Mouse (Mus musculus): ENCODE results near the gene Dcaf1. TPM values are rescaled to one million over a fixed set of nuclear protein-coding genes. Genes with fewer than 3 reads are reported as not detected.

The Dcaf1 gene
- polyA plus RNA-seq, 1 experiment from 2014 or later: 28.1 TPM

- Histone ChIP-seq H3K4me3 (peak overlapping the region; percentile 92), H3K27me3 (ENCODE audit: insufficient read depth, poor library complexity, severe bottlenecking) (no peaks in the 10 kb centered on the region), H3K36me3 (peaks cover 75% of the 10 kb centered on the region), H3K4me1 (peaks cover 49% of the 10 kb centered on the region), H3K27ac (no peak overlapping the region), H3K9me3 (no peaks in the 10 kb centered on the region)
- WGBS: 40% methylated on average over 16 of the region's 16 CpGs
- peak; percentile 75 for DNase-seq (ENCODE audit: low spot score)
Observed at GRCm38 (mm10) chr9:106884306-106884705, 62.6 kb downstream of the Dcaf1 start.

GRCm38 (mm10) chr9:106884996-106885900 lies 63.6 kb downstream of the Dcaf1 start:
- peak; percentile 77 for DNase-seq (ENCODE audit: low spot score)
- H3K36me3 ChIP-seq: peaks cover 75% of the 10 kb centered on the region
- peak overlapping the region; percentile 98 for H3K27ac ChIP-seq
- H3K27me3 ChIP-seq (ENCODE audit: insufficient read depth, poor library complexity, severe bottlenecking): no peaks in the 10 kb centered on the region
- WGBS: 22% methylated on average over 44 of the region's 44 CpGs
- H3K4me1 ChIP-seq: peaks cover 59% of the 10 kb centered on the region
- no peaks in the 10 kb centered on the region for H3K9me3 ChIP-seq
- H3K4me3 ChIP-seq: peak overlapping the region; percentile 92

GRCm38 (mm10) chr9:106885901-106886731 lies 64.4 kb downstream of the Dcaf1 start:
- under 1% methylated on average over 99 of the region's 107 CpGs for WGBS
- peaks cover 73% of the 10 kb centered on the region for H3K36me3 ChIP-seq

GRCm38 (mm10) chr9:106886828-106887702 lies 65.4 kb downstream of the Dcaf1 start, which contains the start of gene Rbm15b:
Gene Rbm15b (minus strand): TSS chr9:106887428.
- Histone ChIP-seq H3K4me1 (peaks cover 65% of the 10 kb centered on the region), H3K4me3 (peak within 1 kb of the TSS; percentile 92), H3K9me3 (no peaks in the 10 kb centered on the region), H3K27me3 (ENCODE audit: insufficient read depth, poor library complexity, severe bottlenecking) (no peaks in the 10 kb centered on the region), H3K27ac (peak within 1 kb of the TSS; percentile 98), H3K36me3 (peaks cover 63% of the 10 kb centered on the region)
- 2% methylated on average over 101 of the region's 101 CpGs for WGBS
- DNase-seq (ENCODE audit: low spot score): peak; percentile 99

More at GRCm38 (mm10) chr9:106885901-106886731, 64.4 kb downstream of the Dcaf1 start:
- H3K4me1 ChIP-seq: peaks cover 68% of the 10 kb centered on the region
- H3K4me3 ChIP-seq: peak overlapping the region; percentile 92
- no peaks in the 10 kb centered on the region for H3K9me3 ChIP-seq
- no peaks in the 10 kb centered on the region for H3K27me3 ChIP-seq (ENCODE audit: insufficient read depth, poor library complexity, severe bottlenecking)
- H3K27ac ChIP-seq: peak overlapping the region; percentile 98
- peak; percentile 82 for DNase-seq (ENCODE audit: low spot score)

GRCm38 (mm10) chr9:106888346-106888745 lies 66.7 kb downstream of the Dcaf1 start:
- Histone ChIP-seq H3K36me3 (peaks cover 50% of the 10 kb centered on the region), H3K4me1 (peaks cover 66% of the 10 kb centered on the region), H3K27me3 (ENCODE audit: insufficient read depth, poor library complexity, severe bottlenecking) (no peaks in the 10 kb centered on the region), H3K9me3 (no peaks in the 10 kb centered on the region), H3K27ac (no peak overlapping the region), H3K4me3 (no peak overlapping the region)
- WGBS: 94% methylated on average over 3 of the region's 3 CpGs
- DNase-seq (ENCODE audit: low spot score): no peak

GRCm38 (mm10) chr9:106889321-106889720 lies 67.6 kb downstream of the Dcaf1 start:
- peak; percentile 73 for DNase-seq (ENCODE audit: low spot score)
- Histone ChIP-seq H3K27ac (no peak overlapping the region), H3K4me1 (peaks cover 59% of the 10 kb centered on the region), H3K36me3 (peaks cover 42% of the 10 kb centered on the region), H3K4me3 (peak overlapping the region; percentile 19; the same call in 1 of the 2 replicates), H3K27me3 (ENCODE audit: insufficient read depth, poor library complexity, severe bottlenecking) (no peaks in the 10 kb centered on the region), H3K9me3 (no peaks in the 10 kb centered on the region)
- 85% methylated on average over 9 of the region's 9 CpGs for WGBS

GRCm38 (mm10) chr9:106890496-106891240 lies 69.0 kb downstream of the Dcaf1 start:
- whole genome bisulfite sequencing: 60% methylated on average over 8 of the region's 8 CpGs
- peak overlapping the region; percentile 96 for H3K27ac ChIP-seq
- H3K36me3 ChIP-seq: peaks cover 31% of the 10 kb centered on the region
- peak overlapping the region; percentile 97 for H3K4me3 ChIP-seq
- H3K27me3 ChIP-seq (ENCODE audit: insufficient read depth, poor library complexity, severe bottlenecking): peaks cover 5% of the 10 kb centered on the region; the same call in 1 of the 2 replicates
- peaks cover 45% of the 10 kb centered on the region for H3K4me1 ChIP-seq
- H3K9me3 ChIP-seq: no peaks in the 10 kb centered on the region
- peak; percentile 73 for DNase-seq (ENCODE audit: low spot score)

GRCm38 (mm10) chr9:106891341-106891741 lies 69.7 kb downstream of the Dcaf1 start:
- peak overlapping the region; percentile 96 for H3K27ac ChIP-seq
- DNase-seq (ENCODE audit: low spot score): no peak
- H3K4me3 ChIP-seq: peak overlapping the region; percentile 97
- no peaks in the 10 kb centered on the region for H3K9me3 ChIP-seq
- peaks cover 39% of the 10 kb centered on the region for H3K4me1 ChIP-seq
- H3K36me3 ChIP-seq: peaks cover 31% of the 10 kb centered on the region
- H3K27me3 ChIP-seq (ENCODE audit: insufficient read depth, poor library complexity, severe bottlenecking): peaks cover 7% of the 10 kb centered on the region; the same call in 1 of the 2 replicates
- under 1% methylated on average over 17 of the region's 17 CpGs for WGBS

- peak within 1 kb of the TSS; percentile 97 for H3K4me3 ChIP-seq
- peaks cover 31% of the 10 kb centered on the region for H3K36me3 ChIP-seq
- WGBS: under 1% methylated on average over 59 of the region's 59 CpGs
- DNase-seq (ENCODE audit: low spot score): peak; percentile 100
- peak within 1 kb of the TSS; percentile 96 for H3K27ac ChIP-seq
- H3K27me3 ChIP-seq (ENCODE audit: insufficient read depth, poor library complexity, severe bottlenecking): peaks cover 9% of the 10 kb centered on the region; the same call in 1 of the 2 replicates
- no peaks in the 10 kb centered on the region for H3K9me3 ChIP-seq
- peaks cover 39% of the 10 kb centered on the region for H3K4me1 ChIP-seq
Observed at GRCm38 (mm10) chr9:106891829-106892551, 70.3 kb downstream of the Dcaf1 start, which contains the start of gene Manf. Gene Manf (minus strand): TSS chr9:106891979.

- under 1% methylated on average over 9 of the region's 9 CpGs for WGBS
- no peaks in the 10 kb centered on the region for H3K9me3 ChIP-seq
- no peak for DNase-seq (ENCODE audit: low spot score)
- peaks cover 14% of the 10 kb centered on the region; the same call in 1 of the 2 replicates for H3K27me3 ChIP-seq (ENCODE audit: insufficient read depth, poor library complexity, severe bottlenecking)
- peak overlapping the region; percentile 96 for H3K27ac ChIP-seq
- H3K36me3 ChIP-seq: peaks cover 30% of the 10 kb centered on the region
- H3K4me3 ChIP-seq: peak overlapping the region; percentile 97
- H3K4me1 ChIP-seq: peaks cover 36% of the 10 kb centered on the region
Observed at GRCm38 (mm10) chr9:106892552-106892875, 70.8 kb downstream of the Dcaf1 start.

- 61% methylated on average over 3 of the region's 3 CpGs for WGBS
- H3K4me3 ChIP-seq: peak overlapping the region; percentile 97
- H3K27ac ChIP-seq: 0 out of 2 replicates have a peak overlapping the region, but pooled peaks have one; percentile 96
Observed at GRCm38 (mm10) chr9:106893327-106893726, 71.7 kb downstream of the Dcaf1 start.

More at GRCm38 (mm10) chr9:106893327-106893726, 71.7 kb downstream of the Dcaf1 start:
- Histone ChIP-seq H3K27me3 (ENCODE audit: insufficient read depth, poor library complexity, severe bottlenecking) (peaks cover 15% of the 10 kb centered on the region; the same call in 1 of the 2 replicates), H3K4me1 (peaks cover 30% of the 10 kb centered on the region), H3K9me3 (no peaks in the 10 kb centered on the region), H3K36me3 (peaks cover 22% of the 10 kb centered on the region)
- DNase-seq (ENCODE audit: low spot score): peak; percentile 65
